Mouse (Mus musculus): ENCODE measurements around the gene Pqbp1.

DNA sequence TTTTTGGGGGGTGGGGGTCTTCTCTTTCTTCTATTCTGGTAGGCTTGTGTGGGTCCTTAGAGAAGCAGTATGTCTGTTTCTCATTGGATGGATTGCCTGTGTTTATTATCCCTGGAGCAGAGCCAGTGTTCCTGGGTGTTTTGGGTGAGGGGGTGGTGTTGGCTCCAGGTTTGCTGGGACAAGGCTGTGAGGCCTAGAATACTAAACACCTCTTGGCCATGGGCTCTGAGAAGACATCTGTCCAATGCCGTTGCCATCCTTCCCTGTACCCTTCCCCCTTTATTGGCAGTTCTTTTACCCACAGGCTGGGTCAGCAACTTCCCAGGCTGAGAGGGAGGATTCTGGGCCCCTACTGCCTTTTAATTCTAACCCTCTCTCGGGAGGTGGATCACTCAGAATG is 51.2 kb downstream of the Pqbp1 start:
- TF ChIP-seq CTCF (conservative IDR thresholded peaks at IDR 0.05; ENCODE audit: insufficient read depth, insufficient read length, low read depth, low read length) (no peak), POLR2A (IDR thresholded peaks at IDR 0.05; ENCODE audit: low read depth, low read length) (no peak)
